Mouse (Mus musculus): Measurements from ENCODE around the gene Myl6. TPM values are rescaled to one million over a fixed set of nuclear protein-coding genes. Genes with fewer than 3 reads are reported as not detected.

Gene Myl6
- total and polyA plus RNA-seq, 3 experiments = 366 to 560 (median 555) TPM

GRCm38 (mm10) chr10:128516029-128516428, 22.1 kb upstream of the Myl6 start:
- no peak overlapping the region for H3K4me3 ChIP-seq (replicated peaks in 1 of 3; ENCODE audit: low read depth in 2 of 3, low read length in 2 of 3, poor library complexity in 1 of 3)
- dilution Hi-C loops (cut with MboI; ENCODE audit: extremely low pct_ligation_motif_present, extremely low pct_unique_long_range_greater_than_20kb, low sequenced_read_pairs) = no loop called here
- H3K36me3 ChIP-seq (replicated peaks in 1 of 2; ENCODE audit: control insufficient read depth in 1 of 2, insufficient read depth in 1 of 2, low read length in 1 of 2) = peaks cover 81 to 89% of the 10 kb centered on the region in 2 experiments
- no peak overlapping the region for H3K4me2 ChIP-seq (ENCODE audit: insufficient read depth, low read depth, poor library complexity, severe bottlenecking)
- DNase-seq (ENCODE audit: extremely low read depth) = no peak
- TF ChIP-seq POLR2A (IDR thresholded peaks at IDR 0.05; ENCODE audit: low read depth, low read length) = no peak
- no peak for TF ChIP-seq JUND (conservative IDR thresholded peaks at IDR 0.05; ENCODE audit: low read depth, low read length)
- no peak for TF ChIP-seq ZKSCAN1 (IDR thresholded peaks at IDR 0.05; ENCODE audit: borderline replicate concordance, low read depth, low read length)
- no peak for TF ChIP-seq RAD21 (IDR thresholded peaks at IDR 0.05; ENCODE audit: low read depth, low read length)
- no peak for TF ChIP-seq BHLHE40 (IDR thresholded peaks at IDR 0.05; ENCODE audit: low read depth, low read length)
- no peak for TF ChIP-seq CHD2 (IDR thresholded peaks at IDR 0.05; ENCODE audit: low read length)
- TF ChIP-seq PAX5 (IDR thresholded peaks at IDR 0.05; ENCODE audit: low read length) = no peak
- no peak for TF ChIP-seq TBP (conservative IDR thresholded peaks at IDR 0.05; ENCODE audit: low read depth, low read length)
- no peak for TF ChIP-seq KAT2A (IDR thresholded peaks at IDR 0.05; ENCODE audit: insufficient replicate concordance, low read length)
- no peak for TF ChIP-seq HCFC1 (IDR thresholded peaks at IDR 0.05; ENCODE audit: low read depth, low read length)
- no peak for TF ChIP-seq SIN3A (IDR thresholded peaks at IDR 0.05; ENCODE audit: low read length)
- no peak for TF ChIP-seq RCOR1 (conservative IDR thresholded peaks at IDR 0.05; ENCODE audit: low read depth, low read length)
- TF ChIP-seq NRF1 (IDR thresholded peaks at IDR 0.05; ENCODE audit: low read depth, low read length) = no peak
- TF ChIP-seq MYC (IDR thresholded peaks at IDR 0.05; ENCODE audit: low read depth, low read length) = no peak
- TF ChIP-seq UBTF (IDR thresholded peaks at IDR 0.05; ENCODE audit: low read depth, low read length) = no peak
- no peak for TF ChIP-seq CTCF (conservative IDR thresholded peaks at IDR 0.05 in 1 of 2, IDR thresholded peaks at IDR 0.05 in 1 of 2; ENCODE audit: low read depth in 2 of 2, low read length in 2 of 2)
- TF ChIP-seq ETS1 (conservative IDR thresholded peaks at IDR 0.05; ENCODE audit: low read depth, low read length) = no peak
- no peak overlapping the region for H3K9ac ChIP-seq (ENCODE audit: insufficient read depth, low read depth)
- no peaks in the 10 kb centered on the region for H3K4me1 ChIP-seq (ENCODE audit: control insufficient read depth in 1 of 2, insufficient read depth in 2 of 2)
- H3K9me3 ChIP-seq (replicated peaks; ENCODE audit: low read length) = no peaks in the 10 kb centered on the region
- no peak overlapping the region for H3K27ac ChIP-seq (ENCODE audit: insufficient read depth, low read depth)
- in situ Hi-C loops (cut with MboI; ENCODE audit: low pct_ligation_motif_present, low pct_unique_long_range_greater_than_20kb, low sequenced_read_pairs) = no loop called here
- no peaks in the 10 kb centered on the region for H3K27me3 ChIP-seq (replicated peaks)
- no peaks in the 10 kb centered on the region for H3K79me2 ChIP-seq (replicated peaks; ENCODE audit: control insufficient read depth, extremely low read depth, insufficient read depth, poor library complexity, severe bottlenecking)

- no peak for DNase-seq (ENCODE audit: extremely low read depth)
- in situ Hi-C loops (cut with MboI; ENCODE audit: low pct_ligation_motif_present, low pct_unique_long_range_greater_than_20kb, low sequenced_read_pairs) = no loop called here
- Histone ChIP-seq H3K27me3 (replicated peaks) (no peaks in the 10 kb centered on the region), H3K27ac (ENCODE audit: insufficient read depth, low read depth) (no peak overlapping the region), H3K9me3 (replicated peaks; ENCODE audit: low read length) (no peaks in the 10 kb centered on the region), H3K4me1 (ENCODE audit: control insufficient read depth in 1 of 2, insufficient read depth in 2 of 2) (no peaks in the 10 kb centered on the region), H3K9ac (ENCODE audit: insufficient read depth, low read depth) (no peak overlapping the region), H3K36me3 (replicated peaks in 1 of 2; ENCODE audit: control insufficient read depth in 1 of 2, insufficient read depth in 1 of 2, low read length in 1 of 2) (peaks cover 79 to 87% of the 10 kb centered on the region in 2 experiments), H3K4me3 (replicated peaks in 1 of 3; ENCODE audit: low read depth in 2 of 3, low read length in 2 of 3, poor library complexity in 1 of 3) (no peak overlapping the region), H3K4me2 (ENCODE audit: insufficient read depth, low read depth, poor library complexity, severe bottlenecking) (no peak overlapping the region), H3K79me2 (replicated peaks; ENCODE audit: control insufficient read depth, extremely low read depth, insufficient read depth, poor library complexity, severe bottlenecking) (no peaks in the 10 kb centered on the region)
- no peak for TF ChIP-seq SIN3A (IDR thresholded peaks at IDR 0.05; ENCODE audit: low read length)
- no peak for TF ChIP-seq CHD1 (IDR thresholded peaks at IDR 0.05; ENCODE audit: low read depth, low read length)
- dilution Hi-C loops (cut with MboI; ENCODE audit: extremely low pct_ligation_motif_present, extremely low pct_unique_long_range_greater_than_20kb, low sequenced_read_pairs) = no loop called here
Measured at GRCm38 (mm10) chr10:128515044-128515443, 21.1 kb upstream of the Myl6 start.

Measured in CH12.LX (cell line).